Mouse (Mus musculus) gastrocnemius, adult 18-20 months (tissue): ENCODE data around the gene Txlna. TPM values are rescaled to one million over a fixed set of nuclear protein-coding genes. Genes with fewer than 3 reads are reported as not detected.

Source experiments
- DNase-seq: peaks from one replicate; pipeline ENCODE4 v3.0.0; 2021; ENCODE audit warnings: low spot score
- total RNA-seq, 2 experiments: library from RNA; stranded (reverse); gene quantifications; 2 replicates each; pipeline ENCODE4 v1.2.3; 2021

The Txlna gene
- total RNA-seq, 2 experiments from 2014 or later, result 17.4 to 18.6 TPM

GRCm38 (mm10) chr4:129625496-129625895 is 15.4 kb downstream of the Txlna start:
- DNase-seq, result no peak

DNA sequence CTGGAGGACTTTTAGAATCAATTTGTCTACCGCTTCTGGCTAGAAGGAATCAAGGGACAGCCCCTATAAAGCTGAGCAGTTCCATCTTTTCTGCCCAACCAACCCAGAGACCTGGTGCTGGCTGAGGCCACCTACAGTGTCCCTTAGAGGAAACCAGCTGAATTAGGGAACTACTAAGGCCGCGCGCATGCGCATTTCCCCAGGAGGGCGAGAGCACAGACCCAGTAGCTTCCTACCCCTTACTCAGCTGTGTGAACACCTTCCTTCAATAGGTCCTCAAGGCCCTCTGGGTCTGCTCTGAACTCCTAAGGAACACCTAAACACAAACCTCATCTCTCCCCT is 15.9 kb downstream of the Txlna start:
- no peak for DNase-seq

DNA sequence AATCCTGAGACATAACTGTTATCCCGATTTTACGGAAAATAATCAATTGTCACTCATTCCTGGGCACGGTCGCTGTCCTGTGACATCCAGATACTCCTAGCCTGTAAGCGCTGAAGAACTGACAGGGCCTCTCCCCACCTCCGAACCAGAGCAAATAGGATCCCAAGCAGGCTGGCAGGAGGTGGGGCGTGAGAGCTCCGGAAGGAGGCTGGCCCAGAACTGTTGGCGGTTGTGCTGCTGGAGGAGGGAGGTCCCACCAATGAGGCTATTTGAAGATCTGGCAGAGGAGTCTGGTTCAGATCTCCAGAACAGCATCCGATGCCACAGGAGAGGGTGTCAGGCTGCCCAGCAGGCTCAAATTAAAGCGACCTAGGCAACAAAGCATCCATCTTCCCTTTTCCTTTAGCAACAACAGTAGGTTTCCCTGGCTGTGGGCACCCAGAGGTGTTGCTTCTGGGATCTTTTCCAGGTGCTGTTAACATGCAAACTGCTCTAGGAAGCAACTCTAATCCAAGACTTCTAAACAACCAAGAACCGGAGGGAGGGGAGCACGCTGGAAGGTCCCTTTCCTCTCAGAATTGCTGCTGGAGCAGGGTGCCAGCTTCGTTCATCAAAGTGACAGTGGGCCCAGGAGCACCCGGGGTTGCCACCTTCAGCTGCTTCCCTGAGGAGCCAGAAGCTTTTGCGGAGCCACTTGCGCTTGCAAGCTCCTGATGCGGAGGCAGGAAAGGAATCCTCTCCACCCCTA is 16.4 kb downstream of the Txlna start:
- peak; percentile 90 for DNase-seq

GRCm38 (mm10) chr4:129623681-129624091 is 17.2 kb downstream of the Txlna start, which contains the start of gene Ccdc28b:
TSS of gene Ccdc28b (minus strand) at chr4:129623947.
- peak; percentile 64 for DNase-seq

GRCm38 (mm10) chr4:129622803-129623535 is 17.9 kb downstream of the Txlna start:
- DNase-seq, result no peak

GRCm38 (mm10) chr4:129622120-129622802 is 18.6 kb downstream of the Txlna start:
- no peak for DNase-seq

DNA sequence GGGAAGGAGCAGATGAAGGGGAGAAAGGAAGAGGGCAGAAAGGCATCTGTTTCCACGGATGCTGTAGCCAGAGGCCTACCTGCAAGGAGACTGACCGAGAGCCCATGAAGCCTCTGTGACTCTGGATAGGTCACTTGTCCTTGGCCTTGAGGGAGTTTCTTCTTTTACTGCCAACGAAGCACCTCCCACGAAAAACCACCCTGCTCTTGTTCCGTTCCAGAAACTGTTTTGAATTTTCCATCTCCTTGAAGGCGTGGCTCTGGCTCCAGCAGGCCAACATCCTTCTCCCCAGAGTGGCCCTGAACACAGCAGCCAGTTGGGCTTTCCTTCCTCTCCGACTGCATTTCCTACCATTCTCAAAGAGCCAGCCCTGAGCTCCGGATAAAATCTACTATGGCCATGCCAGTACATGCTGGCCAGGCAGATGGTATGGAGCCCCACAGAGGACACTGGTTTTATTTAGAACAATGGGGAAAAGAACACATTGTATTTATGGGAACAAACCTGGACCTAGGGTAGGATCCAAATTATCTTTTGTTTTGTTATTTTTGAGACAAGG is 19.5 kb downstream of the Txlna start:
- DNase-seq, result peak; percentile 55

DNA sequence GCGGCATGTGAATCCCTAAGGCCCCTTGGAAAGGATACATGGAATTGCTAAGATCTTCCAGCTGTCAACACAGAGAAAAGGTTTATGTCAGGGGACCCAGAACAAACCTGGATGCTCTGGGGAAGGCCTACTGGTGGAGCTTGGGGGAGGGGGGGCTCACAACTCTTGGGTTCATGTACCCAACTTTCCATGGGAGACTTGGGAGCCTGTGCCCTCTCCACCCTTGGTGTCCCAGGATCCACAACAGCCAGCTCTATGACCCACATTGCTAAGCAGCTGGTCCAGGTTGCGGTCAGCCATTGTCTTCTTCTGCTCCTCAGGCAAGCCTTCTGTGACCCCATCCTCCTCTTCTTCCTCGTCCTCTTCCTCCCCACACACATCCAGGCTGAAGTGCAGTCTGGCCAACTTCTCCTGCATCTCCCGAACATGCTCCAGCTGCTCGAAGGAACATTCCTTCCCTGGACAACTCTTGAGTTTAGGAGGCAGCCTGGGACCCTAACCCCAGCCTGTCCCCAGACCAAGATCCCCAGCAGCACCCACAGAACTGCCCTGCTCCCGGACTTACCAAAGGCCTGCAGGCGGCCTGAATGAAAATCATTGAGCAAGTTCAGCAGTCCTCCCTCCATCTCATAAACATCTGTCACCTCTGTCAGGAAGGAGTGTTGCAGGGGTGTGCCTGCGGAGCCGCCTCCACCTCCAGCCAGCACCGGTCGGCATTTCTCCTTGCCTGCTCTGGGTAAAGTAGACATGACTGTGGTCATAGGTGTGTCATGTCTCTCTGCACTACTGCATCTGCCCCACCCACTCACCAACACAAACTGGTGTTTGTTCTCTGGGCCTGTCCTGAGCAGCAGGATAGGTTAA is 20.2 kb downstream of the Txlna start:
- DNase-seq, result no peak

GRCm38 (mm10) chr4:129618786-129619691 is 21.8 kb downstream of the Txlna start, which contains the start of gene Iqcc:
TSS of gene Iqcc (minus strand) at chr4:129619099.
- peak; percentile 97 for DNase-seq

DNA sequence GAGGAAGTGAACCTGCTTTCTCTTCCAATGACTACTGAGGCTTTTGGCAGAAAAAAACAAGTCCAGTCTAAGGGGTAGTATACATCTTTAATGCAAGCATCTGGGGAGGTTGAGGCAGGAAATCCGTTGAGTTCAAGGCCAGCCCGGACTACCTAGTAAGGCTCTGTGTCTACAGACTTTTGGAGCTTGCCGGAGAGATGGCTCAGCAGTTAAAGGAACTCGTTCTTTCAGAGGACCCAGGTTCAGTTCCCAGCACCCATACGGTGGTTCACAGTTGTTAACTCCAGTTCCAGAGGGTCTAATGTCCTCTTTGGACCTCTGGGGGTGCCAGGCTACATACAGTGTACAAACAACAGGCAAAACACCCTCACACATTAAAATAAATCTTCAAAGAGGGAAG is 22.8 kb downstream of the Txlna start:
- DNase-seq, result no peak

DNA sequence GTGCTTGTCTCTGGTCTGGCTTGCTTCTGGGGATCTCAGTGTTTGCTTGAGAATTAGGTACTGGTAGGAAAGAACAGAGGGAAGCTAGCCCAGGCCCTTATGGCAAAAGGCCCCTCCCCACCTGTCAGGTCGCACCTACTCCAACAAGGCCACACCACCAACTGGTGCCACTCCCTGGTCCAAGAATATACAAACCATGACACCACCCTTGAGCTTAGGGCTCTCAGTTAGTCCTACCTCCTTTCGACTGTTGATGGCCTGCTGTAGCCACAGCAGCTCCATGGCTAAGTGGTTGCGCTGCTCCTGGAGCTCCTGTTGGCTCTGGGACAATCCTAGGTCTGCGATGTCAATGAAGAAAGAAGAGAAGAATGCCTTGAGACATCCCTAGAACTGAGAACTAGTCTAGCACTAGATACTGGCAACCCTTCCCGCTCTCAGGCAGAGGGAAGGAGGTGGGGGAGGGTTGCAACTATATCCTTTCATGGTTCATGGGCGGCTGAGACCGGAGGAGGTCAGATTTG is 23.7 kb downstream of the Txlna start:
- no peak for DNase-seq

GRCm38 (mm10) chr4:129616631-129617030 is 24.2 kb downstream of the Txlna start:
- DNase-seq, result no peak

DNA sequence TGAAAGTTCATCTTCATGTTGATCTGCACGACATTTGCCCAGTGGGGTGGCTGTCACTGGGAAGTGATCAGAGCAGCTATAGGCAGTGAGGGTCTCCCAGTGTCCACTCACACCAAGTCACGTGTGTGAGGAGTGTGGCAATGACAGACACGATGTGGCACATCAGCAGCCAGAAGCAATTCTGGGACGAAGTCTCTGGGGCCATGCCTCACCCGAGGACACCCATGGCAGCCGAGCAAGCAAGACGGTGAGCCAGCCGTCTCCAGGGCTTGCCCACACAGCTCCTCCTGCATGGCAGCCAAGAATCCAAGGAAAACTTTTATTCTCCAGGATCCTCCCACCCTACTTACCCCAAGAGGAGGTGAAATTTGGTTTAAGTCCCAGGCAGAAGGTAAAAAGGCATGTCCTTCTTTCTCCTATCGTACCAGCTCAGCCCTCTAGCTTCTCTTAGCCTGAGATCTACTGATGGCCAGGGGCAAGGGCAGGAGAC is 25.0 kb downstream of the Txlna start:
- DNase-seq, result no peak

DNA sequence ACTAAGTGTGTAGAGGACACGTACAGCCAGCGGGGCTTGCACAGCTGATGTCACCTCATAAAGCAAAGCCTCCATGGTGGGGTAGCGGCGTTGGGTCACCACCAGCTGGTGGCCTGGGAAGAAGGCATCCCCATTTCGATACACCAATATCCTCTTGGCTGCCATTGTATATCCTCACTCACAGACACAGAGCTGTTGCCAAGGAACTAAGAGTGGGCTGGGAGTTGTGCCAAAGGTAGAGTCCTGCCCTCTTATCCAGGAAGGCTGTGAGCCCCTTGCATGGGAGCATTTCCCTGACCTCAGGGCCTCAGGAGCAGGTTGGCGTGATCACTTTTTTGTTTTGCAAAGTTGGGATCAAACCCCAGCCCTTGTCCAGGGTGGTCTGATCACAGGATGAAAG is 26.8 kb downstream of the Txlna start, which contains the start of gene Dcdc2b:
Gene Dcdc2b (minus strand): TSS at position 165 of the 400 bp plus-strand sequence.
- DNase-seq, result no peak

DNA sequence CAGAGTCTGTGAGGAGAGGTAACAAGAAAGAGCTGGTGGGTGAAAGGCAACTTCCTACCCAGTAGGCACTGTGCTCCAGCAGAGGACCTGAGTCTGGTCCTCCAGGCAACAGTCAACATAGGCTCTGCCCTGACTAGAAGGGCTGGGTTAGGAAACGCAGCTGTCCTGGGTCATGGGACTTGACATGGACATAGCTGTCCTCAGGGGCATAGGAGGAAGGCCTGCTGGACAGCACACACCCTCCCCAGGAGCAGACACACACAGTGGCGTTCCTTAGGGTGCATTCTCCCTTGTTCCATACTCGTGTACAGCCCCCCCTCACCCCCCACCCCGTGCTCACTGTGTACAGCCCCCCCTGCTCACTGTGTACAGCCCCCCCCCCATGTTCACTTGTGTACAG is 30.4 kb downstream of the Txlna start:
- DNase-seq, result no peak

DNA sequence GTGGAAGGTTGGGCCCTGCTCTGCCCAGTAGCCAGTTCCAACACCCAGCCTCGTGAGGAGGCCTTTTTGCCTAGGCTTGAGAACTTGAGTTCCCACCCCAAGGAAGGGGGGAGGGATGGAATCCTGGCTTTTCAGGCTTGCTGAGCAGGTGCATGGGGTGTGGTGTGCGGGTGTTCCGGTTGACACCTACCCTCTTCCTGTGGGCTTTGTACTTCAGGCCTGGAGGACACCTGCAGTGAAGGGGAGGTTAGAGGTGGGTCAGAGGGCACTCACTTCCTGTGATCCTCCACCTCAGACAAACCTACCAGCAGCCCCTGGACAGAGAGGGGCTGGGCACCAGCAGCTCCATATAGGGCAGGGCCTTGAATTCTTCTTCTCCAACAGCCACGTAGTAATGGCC is 30.8 kb downstream of the Txlna start:
- no peak for DNase-seq

GRCm38 (mm10) chr4:129609139-129609631 is 31.7 kb downstream of the Txlna start:
- no peak for DNase-seq

DNA sequence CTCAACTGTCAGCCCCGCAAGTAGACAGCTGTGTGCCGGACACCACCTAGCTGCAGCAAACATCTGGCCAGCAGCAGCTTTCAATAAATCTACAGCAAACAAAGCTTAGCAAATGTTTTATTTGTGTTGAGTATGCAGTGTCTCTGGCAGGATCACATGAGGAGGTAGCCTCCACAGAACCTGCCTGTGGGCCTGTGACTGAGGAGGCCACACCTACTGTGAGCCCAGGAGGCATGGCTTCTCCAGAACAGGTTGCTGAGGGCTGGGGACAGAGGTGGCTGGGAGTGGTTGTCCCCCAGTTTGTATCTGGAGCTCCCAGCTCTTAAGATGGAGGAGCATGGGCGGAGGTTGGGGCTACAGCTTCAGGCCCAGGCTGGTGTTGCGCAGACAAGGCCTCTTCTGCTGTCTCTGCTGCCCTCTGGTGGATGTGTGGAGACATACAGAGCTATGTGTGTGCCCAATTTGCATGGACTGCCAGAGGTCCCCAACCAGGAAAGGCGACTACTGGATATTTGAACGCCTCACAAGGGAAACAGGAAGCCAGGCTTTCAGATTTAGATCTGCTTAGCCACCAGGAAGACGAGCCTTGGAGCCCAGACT is 32.3 kb downstream of the Txlna start:
- peak; percentile 84 for DNase-seq
